Mouse (Mus musculus): ENCODE measurements at regions not wholly inside any gene's neighbourhood (a gene's known extent, or its start where the extent isn't known, plus 50 kb on each side); places are given as distances from the start of the nearest gene placed in this dataset.

DNA sequence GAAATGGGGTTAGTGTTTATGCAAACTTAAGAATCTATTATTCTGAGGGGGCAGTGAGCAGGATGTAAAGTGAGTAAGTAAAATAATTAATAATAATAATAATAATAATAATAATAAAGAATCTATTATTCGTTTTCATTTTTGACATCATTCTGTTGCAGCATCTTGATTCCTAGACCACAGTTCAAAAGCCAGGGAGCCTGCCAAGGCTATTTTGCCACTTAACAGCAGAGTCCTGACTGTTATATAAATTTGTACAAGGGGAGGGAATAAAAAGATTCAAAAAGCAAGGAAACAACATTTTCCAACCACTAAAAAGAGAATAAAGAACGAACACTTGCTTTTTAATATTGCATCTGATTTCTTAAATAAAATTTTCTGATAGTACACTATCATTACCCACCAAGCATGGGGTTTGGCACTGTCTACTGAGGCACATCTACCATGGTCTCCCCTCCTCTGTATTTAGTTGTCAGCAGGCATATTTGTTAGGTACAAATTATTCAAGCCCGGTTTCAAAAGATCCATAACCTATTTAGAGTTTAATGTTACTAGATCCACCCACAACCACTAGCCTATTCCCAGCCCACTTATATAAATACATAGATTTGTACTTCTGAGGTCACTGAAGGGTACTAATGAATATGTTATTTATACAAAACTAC, 228.8 kb upstream of the Zic4 start:
- in situ Hi-C loops (cut with MboI, MseI): no loop called here

DNA sequence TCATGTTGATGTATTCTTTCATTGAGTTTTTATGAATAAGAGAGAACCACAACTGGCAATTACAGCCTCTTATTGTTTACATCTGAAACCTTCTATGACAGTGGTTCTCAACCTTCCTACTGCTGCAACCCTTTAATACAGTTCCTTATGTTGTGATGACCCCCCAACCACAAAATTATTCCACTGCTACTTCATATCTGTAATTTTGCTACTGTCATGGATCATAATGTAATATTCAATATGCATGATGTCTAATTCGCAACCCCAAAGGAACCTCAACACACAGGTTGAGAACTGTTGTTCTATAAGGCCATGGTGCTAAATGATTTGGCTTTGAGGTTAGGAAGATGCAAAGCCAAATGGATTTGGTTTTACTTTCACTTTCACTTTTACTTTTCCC, 227.9 kb upstream of the Zic4 start:
- in situ Hi-C loops (cut with MboI, MseI): no loop called here

DNA sequence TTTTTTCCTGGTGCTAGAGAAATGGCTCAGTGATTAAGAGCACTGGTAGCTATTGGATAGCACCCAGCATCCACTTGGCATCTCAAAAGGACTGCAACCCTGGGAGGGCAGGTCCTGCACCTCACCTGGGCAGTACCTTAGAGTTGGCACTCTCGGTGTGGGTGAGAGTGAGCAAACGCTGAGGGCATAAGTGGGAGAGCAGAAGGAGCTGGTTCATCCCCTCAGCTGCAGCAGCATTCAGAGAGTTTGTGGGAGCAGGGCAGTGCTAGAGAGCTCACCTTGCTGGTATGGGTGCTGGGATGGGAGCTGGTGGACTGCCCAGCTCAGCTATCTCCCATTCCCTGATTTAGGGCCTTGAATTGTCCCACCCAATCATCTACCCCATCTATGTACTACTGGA, 227.1 kb upstream of the Zic4 start:
- in situ Hi-C loops (cut with MboI, MseI): no loop called here

DNA sequence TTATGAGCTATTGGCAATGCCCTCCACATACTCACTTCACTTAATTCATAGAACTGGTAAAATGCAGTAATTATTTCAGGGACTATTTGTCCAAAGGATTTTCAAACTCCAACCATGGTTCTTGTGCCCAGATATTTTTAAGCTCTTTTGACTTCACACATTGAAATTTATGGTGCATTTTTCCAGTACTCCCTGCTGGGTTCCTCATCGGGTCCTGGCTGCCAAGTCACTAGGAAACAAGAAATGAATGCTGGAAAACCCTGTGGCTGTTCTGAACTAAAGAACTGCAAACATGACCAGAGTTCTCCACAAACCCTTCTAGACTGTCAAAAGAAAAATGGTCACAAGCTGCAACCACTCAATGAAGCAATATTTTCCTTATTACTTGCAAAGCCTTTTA, 221.6 kb upstream of the Zic4 start:
- in situ Hi-C loops (cut with MboI, MseI): no loop called here

DNA sequence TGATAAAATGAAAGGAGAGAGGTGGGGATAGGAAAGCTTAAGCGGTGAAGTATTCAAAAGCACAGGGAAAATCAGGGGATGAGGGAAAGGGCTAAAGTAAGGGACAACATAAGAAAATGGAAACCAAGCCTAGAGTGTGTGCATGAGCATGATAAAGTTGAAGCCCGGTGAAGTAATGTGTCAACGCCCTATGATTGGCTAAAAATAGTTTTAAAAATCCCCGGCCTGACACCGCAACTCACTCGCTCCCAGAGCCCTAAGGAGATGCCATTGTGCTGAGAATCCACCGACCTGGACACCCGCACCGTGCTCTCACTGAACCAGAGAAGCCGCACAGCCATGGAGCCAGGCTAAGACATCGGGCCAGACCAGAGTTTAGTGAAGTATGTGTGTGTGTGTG, 210.3 kb upstream of the Zic4 start:
- in situ Hi-C loops (cut with MboI, MseI): no loop called here

DNA sequence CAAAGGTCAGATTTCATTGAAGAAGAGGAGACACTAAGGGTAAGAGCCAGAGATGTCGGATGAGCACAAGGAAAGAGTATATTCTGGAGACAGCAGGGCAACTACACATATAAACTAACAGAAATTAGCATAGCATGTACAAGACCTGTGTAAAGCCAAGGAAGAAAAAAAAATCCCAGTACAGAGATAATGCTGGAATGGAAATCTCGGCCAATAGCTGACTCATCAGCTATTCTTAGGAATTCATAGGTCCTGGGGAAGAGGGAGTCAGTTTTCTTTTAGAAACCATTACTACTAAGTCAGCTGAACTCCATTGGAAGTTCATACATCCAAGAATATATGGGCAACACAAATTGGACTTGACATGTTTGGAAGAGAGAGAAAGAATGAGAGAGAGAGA, 202.9 kb upstream of the Zic4 start:
- in situ Hi-C loops (cut with MboI, MseI): no loop called here

DNA sequence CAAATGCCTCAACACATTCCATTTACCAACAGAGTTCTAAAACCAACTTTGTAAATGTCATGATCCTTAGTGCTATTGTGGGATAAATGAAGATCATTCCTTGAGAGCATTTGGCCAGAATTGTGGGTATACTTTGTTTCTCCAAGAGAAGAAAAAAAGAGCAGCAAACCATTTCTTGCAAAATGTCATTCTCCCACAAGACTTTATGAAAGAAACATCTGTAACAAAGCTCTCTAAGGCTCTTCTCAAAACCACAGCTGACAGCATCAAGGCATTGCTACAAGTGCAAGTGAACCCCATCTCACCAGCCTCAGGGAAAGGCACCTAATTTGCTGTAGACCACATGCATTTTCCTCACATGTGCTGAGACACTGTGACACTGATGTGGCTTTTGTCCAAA, 194.3 kb upstream of the Zic4 start:
- in situ Hi-C loops (cut with MboI, MseI): no loop called here

DNA sequence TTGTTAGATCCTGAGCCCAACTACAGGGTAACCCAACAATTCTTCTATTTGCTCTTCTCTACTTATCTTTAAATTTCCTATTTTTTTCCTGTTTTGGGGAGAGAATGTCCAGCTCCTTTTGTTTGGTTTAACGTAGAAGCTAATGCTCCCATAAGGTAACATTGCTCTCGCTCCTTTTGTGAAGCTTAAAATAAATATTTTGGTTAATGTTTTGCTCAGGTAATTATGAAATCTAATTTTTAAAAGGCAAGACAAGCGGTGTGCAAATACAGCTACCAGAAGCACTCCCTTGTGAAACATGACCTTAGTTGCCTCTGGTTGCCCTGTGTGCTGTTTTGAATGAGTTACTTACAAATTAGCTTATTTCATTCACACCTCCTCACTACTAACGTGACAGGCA, 169.0 kb upstream of the Zic4 start:
- in situ Hi-C loops (cut with MboI, MseI): no loop called here

DNA sequence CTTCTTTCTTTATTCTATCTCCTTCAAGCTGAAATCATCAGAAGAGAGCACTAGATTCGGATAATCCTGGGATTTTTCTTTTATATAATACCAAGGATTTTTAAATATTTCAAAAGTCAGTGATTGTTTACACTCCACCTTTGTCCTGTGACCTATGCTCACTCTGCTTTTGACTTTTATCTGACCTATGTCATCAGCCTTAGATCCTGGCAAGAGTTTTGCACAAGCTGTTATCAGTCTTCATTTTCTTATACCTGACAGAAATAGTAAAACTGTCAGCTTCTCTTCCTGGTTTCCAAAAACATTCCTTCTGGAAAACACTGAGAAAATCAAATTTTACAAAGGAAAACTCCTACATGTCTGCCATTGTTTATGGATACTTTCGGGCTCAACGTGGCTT, 168.3 kb upstream of the Zic4 start:
- in situ Hi-C loops (cut with MboI, MseI): no loop called here

DNA sequence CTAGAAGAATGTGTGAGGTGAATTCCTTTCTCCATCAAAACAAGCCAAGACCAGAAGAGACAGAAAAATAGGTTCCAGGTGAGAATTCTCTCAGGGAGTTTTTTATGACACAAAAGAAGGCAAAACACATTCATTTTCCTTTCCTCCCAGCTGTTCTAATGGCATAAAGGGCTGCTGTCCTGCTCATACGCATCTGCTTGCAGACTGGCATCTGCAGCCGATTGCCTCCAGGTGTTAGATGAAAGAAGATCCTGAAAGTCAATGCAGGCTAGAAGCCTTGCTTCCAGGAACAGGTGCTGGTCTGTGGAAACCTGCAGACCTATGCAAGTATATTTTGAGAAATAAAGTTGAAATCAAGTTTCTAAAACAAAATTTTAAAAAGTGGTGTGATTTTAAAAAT, 154.9 kb upstream of the Zic4 start:
- in situ Hi-C loops (cut with MboI, MseI): no loop called here

DNA sequence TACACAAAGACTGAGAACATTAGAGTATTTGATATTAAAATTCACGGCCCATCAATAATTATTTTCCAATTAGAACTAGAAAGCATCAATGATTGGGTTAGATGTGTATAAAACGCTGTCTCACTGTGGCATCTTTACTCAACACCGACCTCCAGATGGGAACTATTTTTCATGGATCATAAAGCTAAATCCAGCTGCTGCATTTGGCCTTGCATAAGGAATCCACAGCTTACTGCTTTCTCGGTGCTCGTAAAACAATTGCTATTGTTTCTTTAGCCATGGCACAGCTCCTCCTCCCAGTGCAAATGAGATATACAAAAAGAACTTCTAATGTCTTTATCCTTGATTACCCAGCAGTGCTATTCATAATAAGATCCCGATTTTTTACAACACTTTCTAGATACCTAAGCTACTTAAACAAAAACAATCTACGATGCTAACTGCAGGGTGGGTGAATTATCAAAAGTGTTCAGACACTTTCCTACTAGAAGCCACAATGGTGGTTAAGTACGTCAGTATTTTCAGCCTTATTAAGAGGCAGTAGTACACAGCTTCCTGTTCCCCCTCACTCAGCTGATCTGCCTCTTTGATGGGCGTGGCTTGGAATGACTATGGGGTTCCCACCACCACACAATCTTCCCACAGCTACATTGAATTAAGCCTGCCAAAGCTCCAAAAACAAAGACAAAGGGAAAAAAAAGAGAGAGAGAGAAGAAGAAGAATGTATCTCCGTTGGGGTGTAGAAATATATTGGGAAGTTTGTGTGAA, 134.4 kb upstream of the Zic4 start:
- in situ Hi-C loops (cut with MboI, MseI): no loop called here

DNA sequence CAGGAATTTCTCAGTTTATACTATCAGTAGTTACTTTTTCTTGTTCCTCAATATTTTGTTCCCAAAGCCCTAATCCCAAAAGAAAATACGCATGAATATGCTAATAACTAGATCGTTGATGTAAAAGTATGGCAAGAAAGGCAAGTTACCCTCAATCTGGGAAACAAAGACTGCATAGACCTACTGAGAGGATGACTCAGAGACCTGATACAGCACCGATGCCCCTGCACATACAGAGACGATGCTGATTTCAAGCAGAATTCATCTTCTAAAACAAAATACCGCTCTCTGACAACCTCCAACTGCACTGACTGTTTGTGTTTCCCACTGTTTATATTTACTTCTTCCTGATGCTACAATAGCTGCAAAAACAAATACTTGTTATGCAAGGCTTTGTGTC, 133.7 kb upstream of the Zic4 start:
- in situ Hi-C loops (cut with MboI, MseI): no loop called here

DNA sequence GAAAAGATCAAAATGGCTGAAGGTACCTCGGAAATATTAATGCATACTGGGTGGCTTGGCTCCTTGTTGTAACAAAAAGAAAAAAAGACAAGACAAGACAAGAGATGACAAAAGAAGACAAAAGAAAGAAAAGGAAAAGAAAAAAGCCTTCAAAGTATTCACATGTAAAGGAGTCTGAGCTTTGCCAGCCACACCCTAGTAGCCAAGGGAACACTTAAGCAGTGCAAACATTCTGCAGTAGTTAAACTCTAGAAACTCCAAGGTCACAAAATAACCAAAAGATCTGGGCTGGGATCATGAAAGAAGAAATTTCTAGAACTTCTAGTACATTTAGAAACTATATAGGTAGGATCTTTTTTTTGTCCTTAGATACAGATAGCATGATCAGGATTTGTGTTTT, 108.3 kb upstream of the Zic4 start:
- in situ Hi-C loops (cut with MboI, MseI): no loop called here

DNA sequence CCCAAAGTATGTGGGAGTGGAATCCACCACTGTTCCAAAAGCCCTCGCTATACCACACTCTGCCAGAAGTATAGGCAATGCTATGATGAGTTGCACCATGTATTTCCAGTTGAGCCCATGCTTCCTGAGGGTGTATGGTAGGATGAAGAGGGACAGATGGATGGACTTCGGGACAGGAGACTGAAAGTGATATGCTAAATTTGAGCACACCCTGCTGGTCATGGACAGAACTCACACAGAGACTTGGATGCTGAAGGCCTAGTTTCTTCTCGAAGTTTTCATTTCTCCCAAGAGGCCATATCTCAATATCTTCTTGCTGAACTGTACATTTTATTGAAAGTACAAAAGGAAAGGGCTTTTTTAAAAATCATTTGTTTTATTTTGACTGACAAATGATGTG, 70.9 kb upstream of the Zic4 start:
- in situ Hi-C loops (cut with MboI, MseI): no loop called here

All from T-helper 1 cell (primary cell).